Mouse (Mus musculus) kidney, adult 8-10 months (tissue): ENCODE measurements around the gene 9230113P08Rik.
"Not testable (repeated sequence)": the region's sequence is repeated elsewhere in the genome, so short reads cannot be mapped to it uniquely, and the experiment has no call there.

Experiments used
- DNase-seq, 2 experiments: peaks; one replicate each; pipeline ENCODE4 v3.0.0; 2022

The 9230113P08Rik gene

DNA sequence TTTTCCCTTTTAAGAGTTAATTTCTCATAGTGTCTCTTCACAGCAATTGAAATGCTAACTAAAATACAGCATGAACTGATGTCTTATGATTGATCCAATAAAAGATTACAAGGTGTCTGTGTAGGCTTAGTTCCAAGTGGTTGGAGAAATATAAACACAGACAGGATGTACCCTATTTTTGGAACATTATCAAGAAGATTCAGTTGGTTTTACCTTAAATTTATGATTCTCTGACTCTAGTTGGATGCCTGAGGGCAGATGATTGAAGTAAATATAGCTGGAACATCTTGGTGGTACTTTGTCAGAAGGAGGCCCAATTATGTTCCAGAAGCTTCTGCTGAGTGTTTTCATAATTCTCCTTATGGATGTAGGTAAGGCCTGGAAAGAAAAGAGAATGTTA, at the start of gene 9230113P08Rik:
Gene 9230113P08Rik (plus strand): TSS at position 301 of the 400 bp plus-strand sequence.
- not testable (repeated sequence) for DNase-seq

DNA sequence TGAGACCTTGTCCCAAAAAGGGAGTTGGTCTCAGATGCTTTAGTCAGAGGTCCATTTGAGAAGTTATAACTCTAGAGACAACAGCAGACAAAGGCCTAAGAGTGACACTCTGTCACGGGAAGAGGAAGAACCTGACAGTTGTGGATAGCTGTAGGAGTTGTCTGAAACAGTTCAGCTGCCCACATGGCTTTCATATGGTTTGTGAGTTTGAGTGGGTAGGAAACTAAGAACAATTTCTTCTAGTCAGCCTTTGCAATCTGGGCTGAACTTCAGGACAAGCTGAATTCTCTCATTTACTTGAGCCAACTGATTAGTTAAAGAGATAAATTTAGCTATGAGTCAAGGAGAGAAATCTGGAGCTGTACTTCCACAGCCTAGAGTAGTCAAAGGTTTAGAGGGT, 15.1 kb upstream of the 9230113P08Rik start:
- DNase-seq, result not testable (repeated sequence)

DNA sequence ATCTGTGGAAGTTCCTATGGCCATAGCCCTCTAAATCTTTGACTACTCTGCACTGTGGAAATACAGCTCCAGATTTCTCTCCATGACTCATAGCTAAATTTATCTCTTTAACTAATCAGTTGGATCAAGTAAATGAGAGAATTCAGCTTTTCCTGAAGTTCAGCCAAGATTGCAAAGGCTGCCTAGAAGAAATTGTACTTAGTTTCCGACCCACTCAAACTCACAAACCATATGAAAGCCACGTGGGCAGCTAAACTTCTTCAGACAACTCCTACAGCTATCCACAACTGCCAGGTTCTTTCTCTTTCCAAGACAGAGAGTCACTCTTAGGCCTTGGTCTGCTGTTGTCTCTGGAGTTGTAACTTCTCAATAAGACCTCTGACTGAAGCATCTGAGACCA, 3.7 kb upstream of the 9230113P08Rik start:
- no peak for DNase-seq

DNA sequence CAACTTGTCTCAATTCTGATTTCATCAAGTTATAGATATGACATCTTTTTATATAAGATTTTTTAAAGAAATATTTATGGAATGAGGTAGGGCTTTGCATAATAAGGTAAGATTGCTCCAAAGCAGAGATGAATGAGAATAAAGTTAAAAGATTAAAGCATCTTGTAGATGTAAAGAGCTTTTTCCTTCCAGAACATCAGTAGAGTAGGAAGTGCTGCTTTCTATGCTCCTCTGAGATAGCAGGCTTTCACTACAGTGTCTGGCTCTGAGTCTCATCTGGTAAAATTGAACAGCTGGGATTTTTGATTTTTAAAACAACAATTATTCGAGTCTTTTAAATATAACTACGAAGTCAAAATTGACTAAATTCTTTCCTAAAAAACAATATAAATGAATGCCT, 22.6 kb downstream of the 9230113P08Rik start:
- no peak for DNase-seq
